Mouse (Mus musculus) neural tube, embryonic 13.5 days (tissue): ENCODE measurements around the gene Gm14393. TPM values are rescaled to one million over a fixed set of nuclear protein-coding genes. Genes with fewer than 3 reads are reported as not detected.
"Not testable (repeated sequence)": the region's sequence is repeated elsewhere in the genome, so short reads cannot be mapped to it uniquely, and the experiment has no call there.

Experiments used
- ATAC-seq: fragments of 200-750 bp; cut with Nextera tagmentation; 2 replicates; pipeline ENCODE4 v1.8.0; 2017; ENCODE audit warnings: low read depth, mild to moderate bottlenecking, moderate TSS enrichment, moderate library complexity
- H3K27ac ChIP-seq: fragments of 300-500 bp; sonication (generic); replicated peaks from 2 replicates; pipeline ENCODE4 v1.5.1; 2015; ENCODE audit warnings: moderate library complexity, mild to moderate bottlenecking, inconsistent platforms
- H3K27me3 ChIP-seq: fragments of 300-500 bp; sonication (generic); 2 replicates; pipeline ENCODE4 v1.6.1; 2015; ENCODE audit warnings: mild to moderate bottlenecking, inconsistent platforms
- H3K36me3 ChIP-seq: fragments of 300-500 bp; sonication (generic); 2 replicates; pipeline ENCODE4 v1.6.1; 2015; ENCODE audit warnings: mild to moderate bottlenecking, inconsistent platforms
- H3K4me1 ChIP-seq: fragments of 300-500 bp; sonication (generic); replicated peaks from 2 replicates; pipeline ENCODE4 v1.6.1; 2015; ENCODE audit warnings: inconsistent platforms
- H3K4me2 ChIP-seq: fragments of 300-500 bp; sonication (generic); 2 replicates; pipeline ENCODE4 v1.6.1; 2015; ENCODE audit warnings: inconsistent platforms, mild to moderate bottlenecking, moderate library complexity
- H3K4me3 ChIP-seq: fragments of 300-500 bp; sonication (generic); 2 replicates; pipeline ENCODE4 v1.5.1; 2015; ENCODE audit warnings: mild to moderate bottlenecking, inconsistent platforms
- H3K9ac ChIP-seq: fragments of 300-500 bp; sonication (generic); 2 replicates; pipeline ENCODE4 v1.6.1; 2015; ENCODE audit warnings: moderate library complexity, mild to moderate bottlenecking, inconsistent platforms
- H3K9me3 ChIP-seq: fragments of 300-500 bp; sonication (generic); 2 replicates; pipeline ENCODE4 v1.6.1; 2016; ENCODE audit warnings: inconsistent platforms
- WGBS: fragments of 180-500 bp; shearing (Covaris S2); methylation state at CpG from one replicate; pipeline ENCODE4 v1.1.7; 2015; 5-methylcytosine and 5-hydroxymethylcytosine counted together
- polyA plus RNA-seq: library from polyadenylated mRNA; unstranded; fragments of >200 nt; fragmentation: Nextera tagmentation; extraction: Ambion mirVana; gene quantifications from 2 replicates; pipeline ENCODE4 v1.2.1, GENCODE M21; 2015

Gene Gm14393
- polyA plus RNA-seq: 0.49 TPM in 1 of 2 replicates, not detected in the other

DNA sequence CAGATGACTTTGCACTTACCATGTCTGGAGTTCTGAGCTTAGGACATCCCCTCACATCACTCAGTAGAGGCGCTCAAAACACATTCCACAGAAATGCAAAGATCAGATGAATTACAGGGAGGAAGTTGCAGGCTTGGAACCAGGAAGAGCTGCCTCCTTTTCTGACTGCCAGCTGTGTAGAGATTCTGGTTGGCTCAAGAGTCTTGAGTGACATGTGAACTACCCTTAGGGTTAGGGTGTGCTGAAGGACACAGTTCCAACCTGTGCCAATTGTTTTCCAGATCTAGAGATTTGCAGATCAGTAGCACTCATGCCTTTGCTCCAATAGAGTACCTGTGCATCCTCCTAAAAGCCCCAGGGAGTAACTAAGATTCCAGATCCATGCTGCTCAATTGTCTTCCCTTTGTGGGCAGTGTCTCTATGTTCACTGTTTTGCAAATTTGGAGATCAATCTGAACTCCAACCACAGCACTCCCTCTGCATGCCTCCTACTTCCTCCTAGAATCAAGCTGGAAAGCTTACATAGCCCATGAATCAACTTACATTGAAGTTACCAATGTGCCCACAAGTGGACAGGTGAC, at the start of gene Gm14393:
Gm14393 (minus strand) TSS at position 101 of the 581 bp plus-strand sequence.
- not testable (repeated sequence) for H3K4me1 ChIP-seq, H3K9me3 ChIP-seq, H3K36me3 ChIP-seq, H3K27me3 ChIP-seq, H3K9ac ChIP-seq, H3K27ac ChIP-seq, ATAC-seq, H3K4me3 ChIP-seq, H3K4me2 ChIP-seq
- WGBS: 79% methylated on average over 1 of the region's 1 CpGs

DNA sequence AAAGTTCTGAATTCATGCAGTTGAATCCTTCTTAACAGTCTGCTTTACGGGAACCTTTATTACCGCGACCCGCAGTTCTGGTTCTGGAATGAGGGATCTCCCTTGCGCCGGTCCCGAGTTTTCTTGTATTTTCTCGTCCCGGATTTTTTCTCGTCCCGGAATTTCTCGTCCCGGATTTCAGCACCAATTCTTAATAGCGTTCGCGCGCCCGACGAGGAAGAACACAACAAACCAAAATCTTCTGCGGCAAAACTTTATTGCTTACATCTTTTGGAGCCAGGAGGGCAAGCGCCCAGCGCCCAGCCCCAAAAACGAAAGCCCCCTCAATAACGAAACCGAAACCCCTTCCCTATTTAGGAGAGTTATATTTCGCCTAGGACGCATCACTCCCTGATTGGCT, 23.3 kb downstream of the Gm14393 start:
- 95% methylated on average over 27 of the region's 27 CpGs for WGBS
- not testable (repeated sequence) for H3K4me3 ChIP-seq, H3K9me3 ChIP-seq, H3K9ac ChIP-seq, H3K4me2 ChIP-seq, H3K4me1 ChIP-seq, ATAC-seq, H3K27me3 ChIP-seq, H3K36me3 ChIP-seq, H3K27ac ChIP-seq

Other genes starting within 250 kb of the Gm14393 start
- not detected in 2 replicates for gene Gm14444, start 57.5 kb downstream of the Gm14393 start, polyA plus RNA-seq
- 1.8 and 2.3 TPM in 2 replicates for gene Gm14399, start 74.2 kb upstream of the Gm14393 start, polyA plus RNA-seq
- gene Gm14443, start 108.1 kb upstream of the Gm14393 start, polyA plus RNA-seq: 1.1 TPM in 2 replicates
- gene Gm14391, start 139.1 kb upstream of the Gm14393 start, polyA plus RNA-seq: 3.8 and 5.8 TPM in 2 replicates
- gene Gm14440, start 207.3 kb upstream of the Gm14393 start, polyA plus RNA-seq: 1.6 TPM in 1 of 2 replicates, not detected in the other